Mouse (Mus musculus): ENCODE data around the gene Pdgfc.
"Not testable (repeated sequence)": the region's sequence is repeated elsewhere in the genome, so short reads cannot be mapped to it uniquely, and the experiment has no call there.

Pdgfc gene

GRCm38 (mm10) chr3:81045344-81046050, 9.3 kb downstream of the Pdgfc start:
- DNase-seq (ENCODE audit: low read depth, low spot score), result no peak

- no peak for DNase-seq (ENCODE audit: low read depth, low spot score)
These were observed 10.7 kb downstream of the Pdgfc start for GRCm38 (mm10) chr3:81046652-81047607.

GRCm38 (mm10) chr3:81051522-81051921, 15.3 kb downstream of the Pdgfc start:
- no peak for DNase-seq (ENCODE audit: low read depth, low spot score)

- DNase-seq (ENCODE audit: low read depth, low spot score), result no peak
These were observed 16.2 kb downstream of the Pdgfc start for GRCm38 (mm10) chr3:81052422-81052821.

- no peak for DNase-seq (ENCODE audit: low read depth, low spot score)
These were observed 17.9 kb downstream of the Pdgfc start for GRCm38 (mm10) chr3:81054074-81054473.

GRCm38 (mm10) chr3:81057719-81058118, 21.5 kb downstream of the Pdgfc start:
- DNase-seq (ENCODE audit: low read depth, low spot score), result no peak

GRCm38 (mm10) chr3:81058527-81059031, 22.4 kb downstream of the Pdgfc start:
- no peak for DNase-seq (ENCODE audit: low read depth, low spot score)

- no peak for DNase-seq (ENCODE audit: low read depth, low spot score)
These were observed 32.3 kb downstream of the Pdgfc start for GRCm38 (mm10) chr3:81068550-81068949.

- no peak for DNase-seq (ENCODE audit: low read depth, low spot score)
These were observed 64.9 kb downstream of the Pdgfc start for GRCm38 (mm10) chr3:81101136-81101535.

GRCm38 (mm10) chr3:81102158-81102876, 66.1 kb downstream of the Pdgfc start:
- DNase-seq (ENCODE audit: low read depth, low spot score), result peak; percentile 87

GRCm38 (mm10) chr3:81102877-81103420, 66.7 kb downstream of the Pdgfc start:
- no peak for DNase-seq (ENCODE audit: low read depth, low spot score)

GRCm38 (mm10) chr3:81107515-81107914, 71.3 kb downstream of the Pdgfc start:
- no peak for DNase-seq (ENCODE audit: low read depth, low spot score)

- no peak for DNase-seq (ENCODE audit: low read depth, low spot score)
These were observed 74.8 kb downstream of the Pdgfc start for GRCm38 (mm10) chr3:81110968-81111367.

- DNase-seq (ENCODE audit: low read depth, low spot score), result no peak
These were observed 76.7 kb downstream of the Pdgfc start for GRCm38 (mm10) chr3:81112892-81113291.

- DNase-seq (ENCODE audit: low read depth, low spot score), result no peak
These were observed 84.4 kb downstream of the Pdgfc start for GRCm38 (mm10) chr3:81120664-81121063.

- no peak for DNase-seq (ENCODE audit: low read depth, low spot score)
These were observed 85.5 kb downstream of the Pdgfc start for GRCm38 (mm10) chr3:81121731-81122130.

- no peak for DNase-seq (ENCODE audit: low read depth, low spot score)
These were observed 87.2 kb downstream of the Pdgfc start for GRCm38 (mm10) chr3:81123461-81123860.

- DNase-seq (ENCODE audit: low read depth, low spot score), result no peak
These were observed 90.8 kb downstream of the Pdgfc start for GRCm38 (mm10) chr3:81127013-81127412.

- DNase-seq (ENCODE audit: low read depth, low spot score), result no peak
These were observed 100.8 kb downstream of the Pdgfc start for GRCm38 (mm10) chr3:81136985-81137384.

GRCm38 (mm10) chr3:81138030-81138429, 101.8 kb downstream of the Pdgfc start:
- not testable (repeated sequence) for DNase-seq (ENCODE audit: low read depth, low spot score)

- no peak for DNase-seq (ENCODE audit: low read depth, low spot score)
These were observed 107.5 kb downstream of the Pdgfc start for GRCm38 (mm10) chr3:81143730-81144129.
